Mouse (Mus musculus): ENCODE results near the gene Foxo3.

- TF ChIP-seq CTCF (IDR thresholded peaks at IDR 0.05; ENCODE audit: low read depth): no peak
- TF ChIP-seq EP300 (IDR thresholded peaks at IDR 0.05; ENCODE audit: low read depth): no peak
These were observed 1.7 kb downstream of the Foxo3 start for GRCm38 (mm10) chr10:42274712-42275400.
